Mouse (Mus musculus) MEL (cell line): Measurements from ENCODE around the gene Nomo1. TPM values are rescaled to one million over a fixed set of nuclear protein-coding genes. Genes with fewer than 3 reads are reported as not detected.

ENCODE experiments used
- DNase-seq: peaks from one replicate; pipeline ENCODE4 v3.0.0; 2011; ENCODE audit warnings: low read depth, low spot score
- H3K27ac ChIP-seq: 2 replicates; pipeline ENCODE4 v1.5.1; 2012; ENCODE audit warnings: low read depth, mild to moderate bottlenecking, control low read depth, low read length, moderate library complexity; ENCODE audit not compliant: control insufficient read depth
- H3K27me3 ChIP-seq, 2 experiments: fragments of 150-350 bp in 1 of 2; sonication (generic) in 1 of 2; 2 replicates each; pipeline ENCODE4 v1.6.1; 2012; ENCODE audit warnings: low read length in 2 of 2, mild to moderate bottlenecking in 2 of 2, improper control_type of control experiment in 1 of 2, moderate library complexity in 1 of 2; ENCODE audit not compliant: insufficient read depth in 2 of 2, control insufficient read depth in 1 of 2
- H3K36me3 ChIP-seq, 2 experiments: 2 replicates each; pipeline ENCODE4 v1.6.1; 2012 to 2014; ENCODE audit warnings: low read length in 2 of 2, improper control_type of control experiment in 1 of 2, inconsistent platforms in 1 of 2, mild to moderate bottlenecking in 1 of 2; ENCODE audit not compliant: insufficient read depth in 2 of 2, control insufficient read depth in 1 of 2
- H3K4me1 ChIP-seq, 2 experiments: fragments of 150-350 bp in 1 of 2; sonication (generic) in 1 of 2; 2 replicates each; pipeline ENCODE4 v1.6.1; 2012; ENCODE audit warnings: low read length in 2 of 2, improper control_type of control experiment in 1 of 2, mild to moderate bottlenecking in 1 of 2; ENCODE audit not compliant: insufficient read depth in 2 of 2, control insufficient read depth in 1 of 2
- H3K4me3 ChIP-seq, 2 experiments: fragments of 150-350 bp in 1 of 2; sonication (generic) in 1 of 2; 2 replicates each; pipeline ENCODE4 v1.5.1; 2012; ENCODE audit warnings: low read depth in 2 of 2, low read length in 2 of 2, mild to moderate bottlenecking in 2 of 2, moderate library complexity in 2 of 2, control low read depth in 1 of 2, improper control_type of control experiment in 1 of 2; ENCODE audit not compliant: control insufficient read depth in 1 of 2, insufficient read depth in 1 of 2
- H3K79me2 ChIP-seq: 2 replicates; pipeline ENCODE4 v1.6.1; 2012; ENCODE audit warnings: mild to moderate bottlenecking, low read length, moderate library complexity; ENCODE audit not compliant: control insufficient read depth, poor library complexity, insufficient read depth
- H3K9ac ChIP-seq: 2 replicates; pipeline ENCODE4 v1.6.1; 2012; ENCODE audit warnings: low read depth, mild to moderate bottlenecking, control low read depth, low read length, moderate library complexity; ENCODE audit not compliant: control insufficient read depth, poor library complexity, severe bottlenecking
- H3K9me3 ChIP-seq: fragments of 150-350 bp; sonication (generic); replicated peaks from 2 replicates; pipeline ENCODE4 v1.6.1; 2012; ENCODE audit warnings: mild to moderate bottlenecking, low read length, improper control_type of control experiment, moderate library complexity; ENCODE audit not compliant: insufficient read depth
- CTCF ChIP-seq, 3 experiments: IDR thresholded peaks in 2 of 3; conservative IDR thresholded peaks in 1 of 3; 2 replicates each; pipeline ENCODE4 v1.5.1; 2011 to 2012; ENCODE audit warnings: low read length in 3 of 3, low read depth in 2 of 3, mild to moderate bottlenecking in 2 of 3, improper control_type of control experiment in 1 of 3, inconsistent platforms in 1 of 3, mixed read lengths in 1 of 3, moderate library complexity in 1 of 3; ENCODE audit not compliant: control insufficient read depth in 1 of 3, insufficient read depth in 1 of 3, poor library complexity in 1 of 3, severe bottlenecking in 1 of 3
- E2F4 ChIP-seq: IDR thresholded peaks from 2 replicates; pipeline ENCODE4 v1.6.1; 2011; ENCODE audit warnings: low read depth, low read length, improper control_type of control experiment, borderline replicate concordance
- MAFK ChIP-seq: IDR thresholded peaks from 2 replicates; pipeline ENCODE4 v1.6.1; 2011; ENCODE audit warnings: low read depth, mild to moderate bottlenecking, low read length, improper control_type of control experiment, borderline replicate concordance
- MYB ChIP-seq: IDR thresholded peaks from 2 replicates; pipeline ENCODE4 v1.6.1; 2011; ENCODE audit warnings: mild to moderate bottlenecking, low read depth, low read length, improper control_type of control experiment
- POLR2AphosphoS2 ChIP-seq: IDR thresholded peaks from 2 replicates; pipeline ENCODE4 v1.6.1; 2011; ENCODE audit warnings: low read length, improper control_type of control experiment
- RAD21 ChIP-seq: IDR thresholded peaks from 2 replicates; pipeline ENCODE4 v1.6.1; 2011; ENCODE audit warnings: mild to moderate bottlenecking, low read depth, low read length, improper control_type of control experiment
- RCOR1 ChIP-seq: IDR thresholded peaks from 2 replicates; pipeline ENCODE4 v1.6.1; 2012; ENCODE audit warnings: low read depth, mild to moderate bottlenecking, inconsistent platforms, low read length, improper control_type of control experiment
- SMC3 ChIP-seq: IDR thresholded peaks from 2 replicates; pipeline ENCODE4 v1.6.1; 2011; ENCODE audit warnings: low read depth, low read length, improper control_type of control experiment
- TBP ChIP-seq: IDR thresholded peaks from 2 replicates; pipeline ENCODE4 v1.8.0; 2011; ENCODE audit warnings: low read depth, low read length, improper control_type of control experiment
- TCF12 ChIP-seq: IDR thresholded peaks from 2 replicates; pipeline ENCODE4 v1.6.1; 2014; ENCODE audit warnings: low read depth, mild to moderate bottlenecking, inconsistent platforms, low read length, improper control_type of control experiment, moderate library complexity
- polyA plus RNA-seq, 2 experiments: library from polyadenylated mRNA; stranded (reverse) in 1 of 2; unstranded in 1 of 2; fragments of >175 nt in 1 of 2; fragments of >200 nt in 1 of 2; gene quantifications; 2 replicates each; pipeline versions ENCODE4 v1.2.1 to v1.2.4; 2012; ENCODE audit warnings: low replicate concordance in 2 of 2, low read depth in 1 of 2; ENCODE audit not compliant: insufficient read length in 2 of 2, insufficient read depth in 1 of 2, missing spikeins in 1 of 2
- total RNA-seq: library from RNA; depleted of rRNA; stranded (reverse); fragments of 300-350 nt; gene quantifications from 2 replicates; pipeline ENCODE4 v1.2.3, GENCODE M21; 2012

Gene Nomo1
- total and polyA plus RNA-seq, 3 experiments, result 195 to 1,239 (median 197) TPM

DNA sequence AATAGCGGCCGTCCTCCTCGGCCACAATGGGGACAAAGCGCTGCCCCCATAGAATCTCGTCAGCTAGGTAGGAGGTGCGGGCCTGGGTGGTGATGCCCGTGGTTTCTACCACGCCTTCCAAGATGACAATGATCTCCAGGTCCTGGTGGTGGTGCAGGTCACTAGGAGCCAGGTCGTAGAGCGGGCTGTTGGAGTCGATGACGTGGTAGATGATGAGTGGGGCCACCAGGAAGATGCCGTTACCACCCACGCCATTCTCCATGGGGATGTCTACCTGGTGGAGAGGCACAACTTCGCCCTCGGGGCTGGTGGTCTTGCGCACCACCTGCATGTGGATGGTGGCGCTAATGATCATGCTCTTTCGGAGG, 65.4 kb downstream of the Nomo1 start:
- TF ChIP-seq TBP (no peak), MYB (no peak)
- Histone ChIP-seq H3K9me3 (no peaks in the 10 kb centered on the region), H3K79me2 (no peaks in the 10 kb centered on the region), H3K36me3 (no peaks in the 10 kb centered on the region), H3K4me3 (no peak overlapping the region), H3K27ac (no peak overlapping the region), H3K4me1 (no peaks in the 10 kb centered on the region), H3K9ac (no peak overlapping the region), H3K27me3 (no peaks in the 10 kb centered on the region)
- no peak for DNase-seq

DNA sequence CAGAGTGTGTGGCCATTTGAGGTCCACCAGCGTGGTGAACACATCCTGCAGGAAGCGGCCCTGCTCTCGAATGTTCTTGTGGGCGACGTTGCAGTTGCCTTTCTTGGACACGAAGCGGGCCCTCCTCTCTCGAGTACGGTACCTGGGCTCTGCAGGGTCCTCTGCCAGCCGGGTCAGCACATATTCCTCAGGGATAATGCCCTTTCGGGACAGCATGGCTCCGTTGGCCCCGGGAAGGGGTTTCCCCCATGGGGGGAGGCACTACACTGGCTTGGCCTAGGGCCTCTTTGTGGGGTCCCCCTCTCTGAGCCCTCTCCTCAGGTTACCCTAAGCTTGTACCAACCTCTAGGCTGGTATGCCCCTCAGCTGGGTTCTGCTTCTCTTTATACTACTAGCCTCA, 66.2 kb downstream of the Nomo1 start:
- H3K36me3 ChIP-seq, result no peaks in the 10 kb centered on the region
- no peaks in the 10 kb centered on the region for H3K27me3 ChIP-seq
- TF ChIP-seq MAFK (no peak), POLR2AphosphoS2 (no peak), CTCF (IDR thresholded peaks at IDR 0.05 in 2 of 3, conservative IDR thresholded peaks at IDR 0.05 in 1 of 3; ENCODE audit: control insufficient read depth in 1 of 3, insufficient read depth in 1 of 3, low read depth in 2 of 3, low read length in 3 of 3, poor library complexity in 1 of 3, severe bottlenecking in 1 of 3) (no peak), RAD21 (no peak), TBP (no peak), RCOR1 (no peak)
- H3K27ac ChIP-seq, result no peak overlapping the region
- H3K9me3 ChIP-seq, result no peaks in the 10 kb centered on the region
- no peaks in the 10 kb centered on the region for H3K4me1 ChIP-seq
- H3K79me2 ChIP-seq, result no peaks in the 10 kb centered on the region
- DNase-seq, result no peak
- H3K4me3 ChIP-seq, result no peak overlapping the region
- H3K9ac ChIP-seq, result no peak overlapping the region

DNA sequence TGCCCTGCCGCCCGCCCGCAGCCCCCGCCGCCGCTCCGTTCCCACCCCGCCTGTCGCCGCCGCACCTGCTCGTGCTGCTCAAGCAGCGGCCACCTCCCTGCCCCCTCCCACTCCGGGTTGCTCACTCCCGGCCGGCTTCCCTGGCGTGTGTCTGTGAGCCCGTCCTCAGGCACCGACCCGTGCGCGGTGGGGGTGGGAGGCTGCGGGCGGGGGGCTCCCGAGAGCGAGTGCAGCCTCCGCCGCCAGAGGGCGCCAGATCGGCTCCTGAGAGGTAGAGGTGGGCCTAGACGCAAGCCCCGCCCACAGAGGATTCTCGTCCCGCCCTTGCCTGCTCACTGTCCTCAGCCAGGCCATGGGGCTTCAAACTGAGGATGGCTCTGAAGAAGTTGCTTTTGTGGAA, 67.1 kb downstream of the Nomo1 start, which contains the start of gene Kcnj11:
TSS of gene Kcnj11 (minus strand) at position 202 of the 400 bp plus-strand sequence.
- Histone ChIP-seq H3K27me3 (no peaks in the 10 kb centered on the region), H3K9ac (no peak within 1 kb of the TSS), H3K9me3 (no peaks in the 10 kb centered on the region), H3K27ac (no peak within 1 kb of the TSS), H3K36me3 (no peaks in the 10 kb centered on the region), H3K79me2 (no peaks in the 10 kb centered on the region), H3K4me3 (no peak within 1 kb of the TSS)
- DNase-seq, result peak; percentile 26
- TF ChIP-seq SMC3 (peak; percentile 8; the same call in 1 of the 2 replicates), E2F4 (no peak), CTCF (IDR thresholded peaks at IDR 0.05 in 2 of 3, conservative IDR thresholded peaks at IDR 0.05 in 1 of 3; ENCODE audit: control insufficient read depth in 1 of 3, insufficient read depth in 1 of 3, low read depth in 2 of 3, low read length in 3 of 3, poor library complexity in 1 of 3, severe bottlenecking in 1 of 3) (peak in 2 of 3 experiments; percentile 37 to 74; a peak in 5 of 6 replicates), TCF12 (no peak)
- TF ChIP-seq, all 39 proteins: peak for 2
- no peaks in the 10 kb centered on the region for H3K4me1 ChIP-seq
